Mouse (Mus musculus): ENCODE measurements around the gene Mcf2l.

Gene Mcf2l

GRCm38 (mm10) chr8:12873357-12874046 lies at the start of gene Mcf2l:
TSS of gene Mcf2l (plus strand) at chr8:12873806.
- DNase-seq (ENCODE audit: low spot score): peak; percentile 50

DNA sequence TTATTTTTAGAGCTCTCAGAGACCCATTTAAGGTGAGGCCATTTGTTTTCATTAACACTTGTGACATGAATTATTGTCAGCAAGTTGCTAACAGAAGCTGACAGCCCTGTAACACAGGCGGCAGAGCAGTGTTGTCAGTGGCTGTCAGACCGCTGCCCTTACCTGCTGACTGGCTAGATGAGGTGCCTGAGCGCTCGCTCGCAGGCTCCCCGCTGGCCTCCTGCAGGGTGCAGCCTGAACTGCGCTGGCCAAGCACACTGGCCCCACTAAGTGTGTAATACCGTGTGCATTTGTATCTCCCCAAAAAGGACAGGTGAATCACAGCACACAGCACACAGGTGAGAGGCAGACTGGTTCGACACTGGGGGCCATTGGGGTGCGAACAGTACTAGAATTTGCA lies 49.0 kb upstream of the Mcf2l start:
- no peak for DNase-seq (ENCODE audit: low spot score)

DNA sequence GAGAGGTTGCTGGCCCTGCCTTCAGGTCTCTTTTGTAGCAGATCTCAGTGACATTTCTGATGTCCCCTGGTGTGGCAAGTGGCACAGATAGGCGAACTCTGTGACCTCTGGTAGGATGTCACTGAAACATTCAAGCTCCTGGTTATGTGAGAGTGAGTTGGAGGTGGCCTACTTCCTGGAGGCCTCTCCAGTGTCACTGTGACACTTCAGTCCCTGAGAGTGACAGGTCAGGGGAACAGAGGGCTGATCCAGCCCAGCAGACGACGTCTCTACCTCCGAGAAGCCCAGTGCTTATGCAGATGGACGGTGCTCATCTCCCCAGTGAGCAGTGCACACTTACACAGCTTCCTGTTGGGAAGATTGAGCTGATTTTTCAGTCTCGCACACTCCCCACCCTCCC lies 48.4 kb upstream of the Mcf2l start:
- no peak for DNase-seq (ENCODE audit: low spot score)

DNA sequence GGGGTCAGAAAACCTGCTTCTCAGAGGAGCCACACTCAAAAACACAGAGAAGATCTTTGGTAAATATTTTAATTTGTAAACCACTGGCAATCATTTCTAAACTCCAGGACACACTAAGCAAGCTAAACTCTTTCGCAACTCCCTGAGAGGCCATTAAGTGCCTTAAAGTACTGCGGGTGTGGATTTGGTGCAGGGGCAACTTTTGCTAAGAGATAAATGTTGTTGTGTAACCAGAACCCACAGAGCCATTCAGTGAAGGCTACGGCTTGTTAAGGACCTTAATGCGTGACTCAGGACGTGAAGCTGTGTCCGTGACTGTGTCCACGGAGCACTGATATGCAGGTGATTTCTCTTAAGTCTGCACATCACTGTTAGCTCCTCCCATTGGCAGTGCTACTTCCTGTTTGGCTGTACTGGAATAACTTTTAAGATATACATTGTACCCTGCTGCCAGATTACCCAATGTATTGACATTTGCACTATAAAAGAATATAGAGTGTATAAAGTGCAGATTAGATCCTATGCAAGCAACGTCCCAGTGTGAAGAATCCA lies 47.8 kb upstream of the Mcf2l start:
- peak; percentile 88 for DNase-seq (ENCODE audit: low spot score)

DNA sequence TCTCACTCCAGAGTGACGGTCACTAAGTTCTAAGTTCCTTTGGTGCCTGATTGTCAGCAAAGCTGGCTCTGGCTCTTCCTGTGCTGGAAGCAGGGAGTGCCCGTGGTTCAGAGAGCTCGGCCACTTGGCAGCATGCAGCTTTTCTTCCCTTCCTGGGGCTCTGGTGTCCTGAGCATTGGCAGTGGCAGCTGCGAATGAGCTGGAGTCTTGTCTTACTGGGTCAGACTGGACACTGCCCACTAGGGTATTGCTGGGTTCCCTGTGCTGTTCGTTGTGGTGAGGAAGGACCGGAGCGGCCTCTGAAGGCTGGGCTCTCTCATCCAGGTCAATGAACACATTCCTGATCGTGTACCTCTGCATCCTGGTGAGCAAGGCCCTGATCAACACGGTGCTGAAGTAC lies 46.5 kb upstream of the Mcf2l start:
- DNase-seq (ENCODE audit: low spot score): no peak

- no peak for DNase-seq (ENCODE audit: low spot score)
These were observed 45.3 kb upstream of the Mcf2l start for GRCm38 (mm10) chr8:12828298-12828697.

DNA sequence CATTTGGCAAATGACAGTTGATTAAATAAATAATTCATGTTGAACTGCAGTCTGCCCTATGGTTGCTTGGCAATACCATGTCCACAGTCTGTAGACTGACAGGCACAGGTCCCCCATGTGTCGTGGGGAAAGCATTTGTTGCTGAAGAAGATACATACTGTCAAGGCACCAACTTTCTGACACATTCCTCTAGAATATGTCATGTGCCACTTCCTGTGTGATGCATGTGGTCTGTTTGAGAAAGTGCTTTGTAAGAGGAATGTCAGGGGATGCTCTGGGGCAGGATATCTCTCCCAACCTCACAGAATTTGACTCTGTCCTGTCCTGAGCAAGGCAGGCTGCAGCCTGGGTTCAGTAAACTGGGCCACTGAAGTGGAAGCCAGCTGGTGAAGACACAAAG lies 44.2 kb upstream of the Mcf2l start:
- no peak for DNase-seq (ENCODE audit: low spot score)

DNA sequence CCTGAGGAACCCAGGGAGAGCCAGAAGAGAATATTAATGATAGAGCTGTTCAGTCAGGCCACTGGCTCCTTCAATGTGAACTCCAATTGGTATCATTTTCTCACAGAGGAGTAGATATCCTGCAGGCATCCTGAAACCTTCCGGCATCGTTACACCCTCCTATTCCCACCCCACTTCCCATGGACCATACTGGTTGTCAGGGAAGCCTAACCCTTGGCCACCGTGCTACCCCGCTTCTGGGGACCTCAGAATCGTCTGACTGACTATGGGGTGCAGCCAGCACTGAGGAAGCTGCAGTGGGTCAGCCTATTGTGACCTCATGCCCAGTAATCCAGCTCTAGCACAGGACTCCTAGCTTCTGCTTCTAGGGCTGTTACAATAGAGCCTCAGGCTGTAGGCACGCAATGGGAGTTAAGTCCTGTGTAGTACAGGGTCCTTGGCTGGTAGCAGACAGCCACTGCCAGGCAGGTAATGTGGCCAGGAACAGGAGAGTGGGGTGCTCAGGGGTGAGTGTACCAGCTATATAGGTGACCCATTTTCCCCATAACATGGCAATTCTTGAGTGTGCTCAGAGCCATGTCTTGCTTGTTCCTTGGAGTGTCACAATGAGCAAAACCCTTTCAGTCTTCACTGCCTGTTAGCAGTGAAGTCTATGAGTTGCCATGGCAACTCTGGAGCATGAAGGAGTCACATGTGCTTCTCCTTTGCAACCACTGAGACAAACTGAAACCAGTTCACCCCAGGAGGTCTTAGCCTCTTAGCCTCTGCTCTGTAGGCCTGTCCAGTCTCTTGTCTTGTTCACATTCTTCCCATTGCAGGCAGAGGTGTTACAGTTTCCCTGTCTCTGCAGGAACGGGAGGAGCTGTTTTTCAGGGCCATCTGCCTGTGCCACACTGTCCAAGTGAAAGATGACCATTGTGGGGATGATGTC lies 41.7 kb upstream of the Mcf2l start:
- DNase-seq (ENCODE audit: low spot score): no peak

- no peak for DNase-seq (ENCODE audit: low spot score)
These were observed 40.0 kb upstream of the Mcf2l start for GRCm38 (mm10) chr8:12833616-12834015.

GRCm38 (mm10) chr8:12840834-12841233 lies 32.8 kb upstream of the Mcf2l start:
- DNase-seq (ENCODE audit: low spot score): no peak

DNA sequence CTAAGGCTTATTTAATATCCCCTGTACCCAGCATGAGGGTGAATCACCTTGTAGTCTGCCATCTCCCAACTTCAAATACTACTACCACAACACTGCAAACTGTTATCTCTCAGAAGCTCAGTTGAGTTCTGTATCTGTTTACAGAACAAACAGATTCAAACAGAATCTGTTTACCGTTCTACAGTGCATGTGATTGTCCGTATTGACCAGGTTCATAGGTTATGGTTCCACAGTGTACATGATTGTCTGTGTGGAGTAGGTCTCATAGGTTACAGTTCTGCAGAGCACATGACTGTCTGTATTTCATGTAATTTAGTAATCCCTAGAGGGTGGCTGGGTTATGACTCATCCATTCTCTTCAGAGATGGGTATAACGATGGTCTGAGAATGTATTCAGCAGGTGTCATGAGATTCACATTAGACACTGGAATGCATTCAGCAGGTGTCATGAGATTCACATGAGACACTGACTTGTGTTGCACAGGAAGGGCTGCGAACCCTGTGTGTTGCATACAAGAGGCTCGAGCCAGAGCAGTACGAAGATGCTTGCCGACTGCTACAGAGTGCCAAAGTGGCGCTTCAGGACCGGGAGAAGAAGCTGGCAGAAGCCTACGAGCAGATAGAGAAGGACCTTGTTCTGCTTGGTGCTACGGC lies 31.1 kb upstream of the Mcf2l start:
- no peak for DNase-seq (ENCODE audit: low spot score)

- no peak for DNase-seq (ENCODE audit: low spot score)
These were observed 29.2 kb upstream of the Mcf2l start for GRCm38 (mm10) chr8:12844347-12844950.

GRCm38 (mm10) chr8:12846447-12846846 lies 27.2 kb upstream of the Mcf2l start:
- DNase-seq (ENCODE audit: low spot score): no peak

GRCm38 (mm10) chr8:12851241-12851640 lies 22.4 kb upstream of the Mcf2l start:
- DNase-seq (ENCODE audit: low spot score): no peak

DNA sequence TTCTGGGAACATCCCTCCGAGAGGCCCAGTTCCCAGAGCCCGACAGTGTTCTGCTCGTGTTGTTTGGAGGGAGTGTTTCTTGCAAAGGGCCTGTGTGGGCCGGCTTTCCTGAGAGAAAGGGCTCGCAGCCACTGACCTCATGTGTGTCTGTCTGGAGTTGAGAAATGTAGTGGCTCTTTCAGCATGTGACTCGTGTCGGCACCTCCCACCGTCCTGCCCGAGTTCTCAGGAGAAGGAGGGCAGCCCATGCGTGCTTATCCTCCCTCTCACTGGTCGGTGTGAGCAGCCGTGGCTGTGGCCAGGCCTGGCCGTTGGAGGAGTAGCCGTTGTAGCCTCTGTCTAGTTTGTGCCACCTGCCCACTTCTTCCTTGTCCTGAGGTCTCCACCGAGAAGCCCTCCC lies 17.6 kb upstream of the Mcf2l start:
- DNase-seq (ENCODE audit: low spot score): no peak

GRCm38 (mm10) chr8:12863061-12863460 lies 10.5 kb upstream of the Mcf2l start:
- DNase-seq (ENCODE audit: low spot score): no peak

DNA sequence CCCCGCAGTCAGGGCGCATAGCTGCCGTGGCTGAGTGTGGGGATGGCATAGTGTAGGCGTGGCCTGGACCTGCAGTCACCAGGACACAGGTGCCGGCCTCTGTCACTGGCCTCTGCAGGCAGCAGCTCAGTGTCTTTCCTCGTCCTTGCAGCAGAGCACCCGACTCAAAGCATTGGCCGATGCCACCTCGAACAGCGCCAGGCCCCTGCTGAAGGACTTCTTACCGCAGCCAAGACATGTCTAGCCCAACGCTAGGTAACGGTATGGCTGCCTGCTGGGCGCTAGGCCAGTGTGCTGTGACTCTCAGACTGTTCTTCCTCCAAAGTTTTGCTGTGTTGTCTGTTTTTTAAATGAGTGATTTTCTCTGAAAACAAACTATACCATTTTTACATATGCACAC lies 10.0 kb upstream of the Mcf2l start:
- DNase-seq (ENCODE audit: low spot score): no peak

DNA sequence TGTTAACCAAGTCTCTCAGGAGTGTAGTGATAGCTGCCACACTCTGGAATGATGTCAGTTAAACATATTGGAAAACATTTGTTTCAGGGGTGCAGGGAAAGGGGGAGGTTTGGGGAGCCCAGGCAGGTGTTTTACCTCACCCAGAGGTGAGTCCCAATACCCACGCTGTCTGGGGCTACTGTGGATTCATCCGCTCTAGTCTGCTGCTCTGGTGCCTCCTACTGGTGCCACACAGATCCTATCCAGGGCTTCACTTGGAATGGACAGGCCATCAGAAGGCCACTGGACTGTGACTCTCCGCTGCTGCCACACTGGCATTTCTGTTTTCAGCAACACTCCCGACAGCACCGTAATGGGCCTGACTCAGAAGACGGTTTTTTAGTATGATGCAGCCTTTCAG lies 7.8 kb upstream of the Mcf2l start:
- no peak for DNase-seq (ENCODE audit: low spot score)

DNA sequence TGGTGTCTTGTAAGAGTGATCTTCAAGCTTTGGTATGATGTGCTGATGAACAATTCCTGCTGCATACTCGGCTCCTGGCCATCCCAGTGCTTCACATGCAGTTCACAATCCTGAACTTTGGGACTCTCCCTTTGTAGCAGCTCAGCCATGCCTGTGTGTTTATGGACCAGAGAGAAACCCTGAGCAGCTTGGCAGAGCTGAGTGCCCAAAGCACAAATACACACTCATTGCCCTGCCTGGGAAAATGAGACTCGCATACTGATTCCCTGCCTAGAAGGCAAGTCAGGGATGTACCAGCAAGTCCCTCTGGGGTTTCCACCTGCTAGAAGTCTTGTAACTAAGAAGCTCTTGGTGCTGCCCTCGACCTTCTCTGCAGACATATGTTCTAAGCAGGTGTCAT lies 3.9 kb upstream of the Mcf2l start:
- DNase-seq (ENCODE audit: low spot score): no peak

DNA sequence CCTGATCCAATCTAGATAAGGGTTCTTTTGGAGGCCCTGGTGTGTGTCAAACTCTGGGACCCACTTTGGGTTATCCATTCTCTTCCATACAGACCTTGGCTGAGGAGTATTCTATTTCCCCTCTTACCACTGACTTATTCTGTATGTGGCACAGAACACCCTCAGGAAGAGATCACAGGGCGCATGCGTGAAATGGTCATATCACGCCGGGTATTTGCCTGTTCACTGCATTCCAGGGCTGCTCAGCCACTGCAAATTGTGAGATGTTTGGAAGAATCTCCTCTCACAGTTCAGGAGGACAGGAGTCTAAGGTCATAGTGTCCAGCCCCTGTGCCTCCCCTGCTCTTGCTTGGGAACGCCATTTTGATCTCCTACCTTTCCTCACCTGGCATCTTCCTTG lies 3.0 kb upstream of the Mcf2l start:
- no peak for DNase-seq (ENCODE audit: low spot score)

DNA sequence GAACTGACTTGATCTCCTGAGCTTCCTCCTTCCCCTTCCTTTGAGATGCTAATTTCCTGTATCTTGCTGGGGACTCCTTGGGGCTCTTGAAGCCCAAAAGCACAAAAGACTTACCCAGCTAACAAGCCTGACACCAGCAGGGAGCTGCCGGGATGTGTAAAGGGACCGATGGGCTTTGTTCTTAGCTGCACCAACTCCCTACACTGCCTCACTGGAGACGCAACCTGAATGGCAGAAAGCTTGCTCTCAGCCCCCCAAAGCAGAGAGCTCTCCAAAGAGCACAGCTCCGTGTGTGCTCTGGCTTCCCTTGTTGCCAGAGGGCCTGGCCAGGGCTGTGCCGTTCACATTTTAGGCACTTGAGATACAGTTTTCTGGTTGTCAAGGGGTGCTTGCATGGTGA lies 2.1 kb upstream of the Mcf2l start:
- DNase-seq (ENCODE audit: low spot score): peak; percentile 8

- DNase-seq (ENCODE audit: low spot score): no peak
These were observed 636 bp upstream of the Mcf2l start for GRCm38 (mm10) chr8:12872983-12873356.
